Mouse (Mus musculus) heart, adult 2 months (tissue): ENCODE measurements around the gene Src. TPM values are rescaled to one million over a fixed set of nuclear protein-coding genes. Genes with fewer than 3 reads are reported as not detected.
A peak's percentile ranks its signal among the peaks of the same experiment; 100 is the strongest.

ENCODE experiments used
- DNase-seq, 2 experiments: peaks; one replicate each; pipeline ENCODE4 v3.0.0; 2021
- H3K27ac ChIP-seq: fragments of 200-600 bp; 2 replicates; pipeline ENCODE4 v1.8.1; 2022
- H3K27me3 ChIP-seq: fragments of 200-500 bp; 2 replicates; pipeline ENCODE4 v1.6.1; 2012; ENCODE audit warnings: mild to moderate bottlenecking, low read length, inconsistent platforms, mixed read lengths; ENCODE audit not compliant: control insufficient read depth, insufficient read depth
- H3K36me3 ChIP-seq: fragments of 200-500 bp; 2 replicates; pipeline ENCODE4 v1.6.1; 2012; ENCODE audit warnings: low read length, inconsistent platforms; ENCODE audit not compliant: control insufficient read depth, insufficient read depth
- H3K4me1 ChIP-seq: fragments of 200-500 bp; 2 replicates; pipeline ENCODE4 v1.6.1; 2011; ENCODE audit warnings: low read length; ENCODE audit not compliant: control insufficient read depth, insufficient read depth
- H3K4me3 ChIP-seq: fragments of 200-600 bp; 2 replicates; pipeline ENCODE4 v1.8.1; 2022
- H3K79me2 ChIP-seq: fragments of 200-500 bp; replicated peaks from 2 replicates; pipeline ENCODE4 v1.6.1; 2012; ENCODE audit warnings: mild to moderate bottlenecking, inconsistent platforms, low read length, moderate library complexity, mixed read lengths; ENCODE audit not compliant: control insufficient read depth, insufficient read depth
- H3K9ac ChIP-seq: fragments of 200-500 bp; 2 replicates; pipeline ENCODE4 v1.6.1; 2012; ENCODE audit warnings: low read depth, mild to moderate bottlenecking, control low read depth, inconsistent platforms, low read length, mixed read lengths
- CTCF ChIP-seq: fragments of 200-600 bp; IDR thresholded peaks from 2 replicates; pipeline ENCODE4 v1.8.1; 2022; ENCODE audit warnings: antibody characterized with exemption, mild to moderate bottlenecking, moderate library complexity
- EP300 ChIP-seq: fragments of 200-500 bp; IDR thresholded peaks from 2 replicates; pipeline ENCODE4 v1.6.1; 2011; ENCODE audit warnings: low read depth, low read length, control low read depth; ENCODE audit not compliant: insufficient read depth
- POLR2A ChIP-seq: fragments of 200-500 bp; IDR thresholded peaks from 2 replicates; pipeline ENCODE4 v1.6.1; 2011; ENCODE audit warnings: mild to moderate bottlenecking, low read depth, low read length, control low read depth; ENCODE audit not compliant: insufficient read depth
- WGBS: fragments of 180-500 bp; shearing (Covaris S2); methylation state at CpG from one replicate; pipeline ENCODE4 v1.1.7; 2018; 5-methylcytosine and 5-hydroxymethylcytosine counted together
- intact Hi-C: fragments of 180-260 bp; cut with DNase I; formaldehyde crosslinking; loops from one replicate; pipeline ENCODE4 v1.15.1; 2025
- polyA plus RNA-seq: library from polyadenylated mRNA; depleted of rRNA; stranded (reverse); fragments of >200 nt; gene quantifications from 2 replicates; pipeline ENCODE4 v1.2.3, GENCODE M21; 2012
- total RNA-seq, 2 experiments: library from RNA; stranded (reverse); gene quantifications; 2 replicates each; pipeline ENCODE4 v1.2.3; 2021

Src gene
- total and polyA plus RNA-seq, 3 experiments, result 4.0 to 5.8 (median 4.1) TPM

DNA sequence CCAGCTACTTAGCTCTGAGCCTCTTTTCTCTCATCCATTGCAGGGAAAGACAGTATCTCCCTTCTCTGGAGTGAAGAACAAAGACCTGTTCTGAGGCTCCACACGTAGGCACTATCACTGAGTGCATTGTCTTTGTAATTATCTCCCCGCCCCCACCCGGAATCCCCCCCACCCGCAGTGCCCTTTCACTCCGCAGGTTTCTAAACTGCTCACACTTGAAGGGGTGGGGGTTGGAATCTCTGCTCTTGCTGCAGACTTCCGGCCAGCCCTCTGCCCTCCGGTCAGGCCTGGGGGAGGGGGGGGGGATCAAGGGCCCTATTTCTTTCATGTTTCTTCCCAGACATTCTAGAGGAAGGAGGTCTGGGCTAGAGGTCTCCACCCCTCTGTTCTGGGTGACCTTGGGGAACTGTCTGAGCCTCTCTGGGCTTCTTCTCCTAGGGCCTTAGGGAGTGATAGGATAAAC is 396 bp downstream of the Src start:
- no peak for TF ChIP-seq POLR2A
- no peak for TF ChIP-seq EP300
- no peak for TF ChIP-seq CTCF
- Histone ChIP-seq H3K79me2 (no peaks in the 10 kb centered on the region), H3K27me3 (no peaks in the 10 kb centered on the region), H3K27ac (no peak overlapping the region), H3K4me1 (peaks cover 2% of the 10 kb centered on the region; the same call in 1 of the 2 replicates), H3K36me3 (no peaks in the 10 kb centered on the region), H3K9ac (no peak overlapping the region), H3K4me3 (no peak overlapping the region)
- 17% methylated on average over 7 of the region's 7 CpGs for WGBS
- intact Hi-C loops, result no loop called here
- no peak for DNase-seq

DNA sequence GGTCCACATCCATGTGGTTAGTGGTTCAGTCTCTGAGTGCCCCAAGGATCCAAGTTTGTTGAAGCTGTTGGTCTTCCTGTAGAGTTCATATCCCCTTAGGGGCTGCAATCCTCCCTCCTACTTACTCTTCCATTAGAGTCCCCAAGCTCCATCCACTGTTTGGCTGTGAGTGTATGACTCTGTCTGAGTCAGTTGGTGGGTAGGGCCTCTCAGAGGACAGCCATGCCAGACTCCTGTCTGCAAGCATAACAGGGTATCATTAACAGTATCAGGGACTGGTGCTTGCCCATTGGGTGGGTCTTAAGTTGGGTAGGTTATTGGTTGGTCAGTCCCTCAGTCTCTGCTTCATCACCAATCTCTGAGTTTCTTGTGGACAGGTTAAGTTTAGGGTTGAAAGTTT is 1.3 kb downstream of the Src start:
- TF ChIP-seq EP300 (no peak), POLR2A (no peak), CTCF (no peak)
- no peaks in the 10 kb centered on the region for H3K27me3 ChIP-seq
- peaks cover 2% of the 10 kb centered on the region; the same call in 1 of the 2 replicates for H3K4me1 ChIP-seq
- no peak overlapping the region for H3K4me3 ChIP-seq
- intact Hi-C loops, result no loop called here
- no peaks in the 10 kb centered on the region for H3K36me3 ChIP-seq
- no peak for DNase-seq
- no peak overlapping the region for H3K9ac ChIP-seq
- no peaks in the 10 kb centered on the region for H3K79me2 ChIP-seq
- no peak overlapping the region for H3K27ac ChIP-seq

- H3K79me2 ChIP-seq, result no peaks in the 10 kb centered on the region
- H3K27ac ChIP-seq, result no peak overlapping the region
- intact Hi-C loops, result no loop called here
- H3K4me3 ChIP-seq, result no peak overlapping the region
- no peak overlapping the region for H3K9ac ChIP-seq
- WGBS, result 96% methylated on average over 4 of the region's 4 CpGs
- DNase-seq, result no peak
- peaks cover 2% of the 10 kb centered on the region; the same call in 1 of the 2 replicates for H3K4me1 ChIP-seq
- H3K36me3 ChIP-seq, result no peaks in the 10 kb centered on the region
- TF ChIP-seq CTCF, result no peak
- TF ChIP-seq POLR2A, result no peak
- TF ChIP-seq EP300, result no peak
- H3K27me3 ChIP-seq, result no peaks in the 10 kb centered on the region
Measured at GRCm38 (mm10) chr2:157420404-157420803, 2.2 kb downstream of the Src start.

GRCm38 (mm10) chr2:157422062-157422655 is 3.9 kb downstream of the Src start:
- peak overlapping the region; percentile 43; the same call in 1 of the 2 replicates for H3K27ac ChIP-seq
- no peak overlapping the region for H3K9ac ChIP-seq
- peaks cover 2% of the 10 kb centered on the region; the same call in 1 of the 2 replicates for H3K4me1 ChIP-seq
- no peaks in the 10 kb centered on the region for H3K36me3 ChIP-seq
- 74% methylated on average over 11 of the region's 11 CpGs for WGBS
- no peak overlapping the region for H3K4me3 ChIP-seq
- DNase-seq, result no peak
- intact Hi-C loops, result no loop called here
- TF ChIP-seq POLR2A, result no peak
- no peak for TF ChIP-seq EP300
- no peak for TF ChIP-seq CTCF
- no peaks in the 10 kb centered on the region for H3K79me2 ChIP-seq
- no peaks in the 10 kb centered on the region for H3K27me3 ChIP-seq

DNA sequence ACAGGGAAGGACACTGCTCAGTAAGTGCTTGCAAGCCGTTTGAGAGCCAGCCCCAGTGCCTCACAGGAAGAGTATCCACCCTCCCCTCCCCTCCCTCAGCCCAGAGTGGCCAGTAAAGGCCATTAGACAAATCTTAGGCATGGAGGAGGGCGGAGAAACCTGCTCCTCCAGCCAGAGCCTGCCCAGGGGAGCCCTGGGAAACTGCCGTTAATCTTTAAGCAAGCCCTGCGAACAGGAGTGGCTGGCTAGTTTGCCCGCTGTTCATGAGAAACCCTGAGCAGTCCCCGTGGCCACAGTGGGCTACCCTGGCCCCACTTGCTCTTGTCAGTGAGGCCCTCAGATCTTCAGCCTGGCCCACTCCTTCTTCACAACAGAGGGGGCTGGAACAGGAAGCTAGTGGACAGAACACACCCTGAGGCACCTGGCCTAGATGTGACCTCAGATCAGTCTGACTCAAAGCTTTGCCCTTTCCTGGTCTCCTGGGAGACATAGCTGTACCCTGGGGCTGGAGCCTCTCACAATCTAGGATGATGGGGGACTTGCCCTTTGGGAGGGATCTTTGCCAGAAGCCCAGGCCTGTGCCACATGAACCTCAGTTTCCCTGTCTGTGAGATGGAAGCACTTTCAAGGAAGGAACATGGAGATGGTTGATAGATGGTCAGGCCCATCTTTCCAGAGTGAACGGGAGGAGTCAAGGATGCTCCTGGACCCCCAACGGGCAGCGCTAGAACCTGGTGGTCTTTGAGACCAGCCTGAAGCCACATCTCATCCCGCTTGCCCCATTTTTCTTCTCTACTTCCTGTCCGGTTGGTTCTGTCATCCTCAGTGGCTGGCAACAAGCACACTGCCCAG is 4.8 kb downstream of the Src start:
- WGBS, result 62% methylated on average over 11 of the region's 11 CpGs

More for the DNA sequence above, 4.8 kb downstream of the Src start:
- no peaks in the 10 kb centered on the region for H3K27me3 ChIP-seq
- DNase-seq, result peak in 1 of 2 experiments; percentile 44
- H3K4me1 ChIP-seq, result peaks cover 2% of the 10 kb centered on the region; the same call in 1 of the 2 replicates
- H3K9ac ChIP-seq, result no peak overlapping the region
- H3K4me3 ChIP-seq, result peak overlapping the region; percentile 54; the same call in 1 of the 2 replicates
- no peaks in the 10 kb centered on the region for H3K79me2 ChIP-seq
- intact Hi-C loops, result no loop called here
- H3K36me3 ChIP-seq, result no peaks in the 10 kb centered on the region
- H3K27ac ChIP-seq, result peak overlapping the region; percentile 58
- TF ChIP-seq POLR2A (no peak; the same call in 1 of the 2 replicates), CTCF (no peak), EP300 (no peak)
